Mouse (Mus musculus) fibroblast of lung, adult 2 months (primary cell): ENCODE data around the gene Fez1.

Source experiments
- DNase-seq: peaks from one replicate; pipeline ENCODE4 v3.0.0-alpha.2; 2011; ENCODE audit warnings: low read depth

The Fez1 gene

GRCm38 (mm10) chr9:36894242-36894641 is 72.6 kb downstream of the Fez1 start:
- no peak for DNase-seq

GRCm38 (mm10) chr9:36895009-36895693 is 73.5 kb downstream of the Fez1 start:
- no peak for DNase-seq

GRCm38 (mm10) chr9:36898560-36898959 is 76.9 kb downstream of the Fez1 start:
- peak; percentile 67 for DNase-seq

- no peak for DNase-seq
Observed at GRCm38 (mm10) chr9:36900464-36900863, 78.8 kb downstream of the Fez1 start.

GRCm38 (mm10) chr9:36905452-36905851 is 83.8 kb downstream of the Fez1 start:
- DNase-seq: no peak

GRCm38 (mm10) chr9:36916362-36916761 is 94.7 kb downstream of the Fez1 start:
- DNase-seq: no peak

- no peak for DNase-seq
Observed at GRCm38 (mm10) chr9:36916915-36917314, 95.3 kb downstream of the Fez1 start.

- no peak for DNase-seq
Observed at GRCm38 (mm10) chr9:36918582-36918981, 96.9 kb downstream of the Fez1 start.

GRCm38 (mm10) chr9:36919472-36919871 is 97.8 kb downstream of the Fez1 start:
- no peak for DNase-seq

GRCm38 (mm10) chr9:36921718-36922415 is 100.2 kb downstream of the Fez1 start:
- DNase-seq: no peak

- DNase-seq: no peak
Observed at GRCm38 (mm10) chr9:36923753-36924152, 102.1 kb downstream of the Fez1 start.
